Mouse (Mus musculus) cortical plate, adult 2 months (tissue): ENCODE data around the gene Nrcam. TPM values are rescaled to one million over a fixed set of nuclear protein-coding genes. Genes with fewer than 3 reads are reported as not detected.
A peak's percentile ranks its signal among the peaks of the same experiment; 100 is the strongest.
"Not testable (repeated sequence)": the region's sequence is repeated elsewhere in the genome, so short reads cannot be mapped to it uniquely, and the experiment has no call there.

Source experiments
- H3K27ac ChIP-seq: fragments of 200-500 bp; 2 replicates; pipeline ENCODE4 v1.5.1; 2012; ENCODE audit warnings: low read length, control low read depth, inconsistent platforms; ENCODE audit not compliant: insufficient read depth
- H3K4me1 ChIP-seq: fragments of 200-500 bp; 2 replicates; pipeline ENCODE4 v1.6.1; 2011; ENCODE audit warnings: low read length; ENCODE audit not compliant: control insufficient read depth, insufficient read depth
- H3K4me3 ChIP-seq: fragments of 200-500 bp; 2 replicates; pipeline ENCODE4 v1.5.1; 2011; ENCODE audit warnings: mild to moderate bottlenecking, low read length, control low read depth; ENCODE audit not compliant: insufficient read depth
- CTCF ChIP-seq: fragments of 200-500 bp; IDR thresholded peaks from 2 replicates; pipeline ENCODE4 v1.5.1; 2011; ENCODE audit warnings: mild to moderate bottlenecking, control low read depth, low read length; ENCODE audit not compliant: insufficient read depth; ENCODE audit errors: extremely low read depth
- POLR2A ChIP-seq: fragments of 200-500 bp; IDR thresholded peaks from 2 replicates; pipeline ENCODE4 v1.6.1; 2011; ENCODE audit warnings: mild to moderate bottlenecking, low read length, control low read depth; ENCODE audit not compliant: insufficient read depth; ENCODE audit errors: extremely low read depth
- polyA plus RNA-seq: library from polyadenylated mRNA; depleted of rRNA; stranded (reverse); fragments of >200 nt; gene quantifications from 2 replicates; pipeline ENCODE4 v1.2.3, GENCODE M21; 2012; rRNA removed

Gene Nrcam
- 178 and 188 TPM in 2 replicates for polyA plus RNA-seq

DNA sequence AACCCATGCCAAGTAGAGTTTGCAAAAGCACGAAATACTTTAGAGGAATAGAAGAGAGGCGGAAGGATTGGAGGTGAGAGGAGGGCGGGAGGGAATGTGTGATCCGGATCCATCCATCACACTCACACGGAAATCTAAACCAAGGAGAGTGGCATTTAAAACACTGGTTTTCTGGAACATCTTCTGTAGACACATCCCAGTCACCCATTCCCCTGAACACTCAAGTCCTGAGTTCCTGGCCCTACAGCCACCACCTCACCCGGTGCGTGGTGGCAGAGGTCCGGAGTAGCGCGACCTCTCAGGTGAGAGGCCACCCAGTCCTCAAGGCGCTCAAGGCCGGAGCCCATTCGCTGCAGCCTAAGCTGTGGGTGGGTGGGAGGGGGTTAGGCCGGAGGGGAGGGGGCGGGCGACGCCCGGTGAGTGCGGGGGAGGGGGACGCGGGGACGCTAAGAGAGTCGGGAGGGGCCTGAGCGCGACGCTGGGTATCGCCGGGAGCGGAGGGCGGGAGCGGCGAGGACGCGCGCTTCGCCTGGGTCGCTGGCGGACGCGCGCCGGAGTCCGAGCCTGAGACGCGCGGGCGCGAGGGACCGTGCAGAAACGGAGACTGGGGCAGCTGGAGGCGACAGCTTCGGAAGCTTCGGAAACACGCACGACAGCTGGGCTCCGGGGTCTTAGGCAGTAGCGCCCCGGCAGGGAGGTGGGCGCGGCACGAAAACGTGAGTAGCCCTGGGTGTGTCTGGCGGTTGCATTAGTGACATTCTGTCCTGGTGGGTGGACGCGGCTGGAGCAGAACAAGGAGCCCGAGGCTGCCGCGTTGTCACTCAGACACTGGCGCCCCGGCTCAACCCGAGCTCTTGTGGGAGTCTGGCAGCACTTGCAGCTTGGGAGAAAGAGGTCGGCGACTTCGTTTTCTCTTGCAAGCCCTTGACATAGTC, at the start of gene Nrcam:
Gene Nrcam (plus strand): TSS at position 505 of the 935 bp plus-strand sequence.
- Histone ChIP-seq H3K4me1 (peaks cover 2% of the 10 kb centered on the region; the same call in 1 of the 2 replicates), H3K27ac (peak within 1 kb of the TSS; percentile 91), H3K4me3 (peak within 1 kb of the TSS; percentile 90)
- TF ChIP-seq POLR2A (peak; percentile 75), CTCF (no peak)

- H3K4me3 ChIP-seq, H3K27ac ChIP-seq: not testable (repeated sequence)
Measured at GRCm38 (mm10) chr12:44280147-44280546, 48.5 kb upstream of the Nrcam start.

DNA sequence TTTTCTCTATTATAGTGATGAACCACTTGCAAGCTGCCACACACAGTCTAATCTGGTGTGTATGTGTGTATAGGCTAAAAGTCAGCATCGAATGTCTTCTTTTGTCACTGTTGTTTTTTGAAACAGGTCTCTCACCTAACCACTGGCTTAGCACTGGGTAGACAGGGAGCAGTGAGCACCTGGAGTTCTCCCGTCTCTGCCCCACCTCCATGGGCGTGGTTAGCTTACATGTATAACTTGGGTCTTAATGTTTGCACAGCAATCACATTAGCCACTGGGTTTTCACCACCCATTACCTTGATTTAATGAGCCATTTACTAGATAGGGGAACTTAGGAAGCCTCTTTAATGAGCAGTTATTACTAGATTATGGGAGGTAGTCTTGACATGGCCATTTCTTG, 47.2 kb upstream of the Nrcam start:
- no peak overlapping the region for H3K27ac ChIP-seq
- TF ChIP-seq POLR2A, result no peak
- no peak for TF ChIP-seq CTCF

More at GRCm38 (mm10) chr12:44280147-44280546, 48.5 kb upstream of the Nrcam start:
- H3K4me1 ChIP-seq, result not testable (repeated sequence)

GRCm38 (mm10) chr12:44283378-44283777, 45.3 kb upstream of the Nrcam start:
- TF ChIP-seq CTCF, result no peak
- no peak for TF ChIP-seq POLR2A
- H3K4me1 ChIP-seq, result peaks cover 2% of the 10 kb centered on the region
- H3K27ac ChIP-seq, result no peak overlapping the region
- no peak overlapping the region for H3K4me3 ChIP-seq

More for the DNA sequence above, 47.2 kb upstream of the Nrcam start:
- Histone ChIP-seq H3K4me3 (no peak overlapping the region), H3K4me1 (peaks cover 2% of the 10 kb centered on the region)

GRCm38 (mm10) chr12:44286992-44287391, 41.7 kb upstream of the Nrcam start:
- Histone ChIP-seq H3K4me3 (no peak overlapping the region), H3K4me1 (peaks cover 2% of the 10 kb centered on the region), H3K27ac (no peak overlapping the region)
- TF ChIP-seq CTCF, result no peak
- TF ChIP-seq POLR2A, result no peak

GRCm38 (mm10) chr12:44292281-44292680, 36.4 kb upstream of the Nrcam start:
- Histone ChIP-seq H3K4me3 (no peak overlapping the region), H3K4me1 (no peaks in the 10 kb centered on the region), H3K27ac (no peak overlapping the region)
- TF ChIP-seq POLR2A (no peak), CTCF (peak; percentile 36; the same call in 1 of the 2 replicates)

- TF ChIP-seq CTCF (no peak), POLR2A (no peak)
- H3K4me1 ChIP-seq, result no peaks in the 10 kb centered on the region; the same call in 1 of the 2 replicates
- H3K27ac ChIP-seq, result no peak overlapping the region
- no peak overlapping the region for H3K4me3 ChIP-seq
Measured at GRCm38 (mm10) chr12:44300793-44301192, 27.9 kb upstream of the Nrcam start.

DNA sequence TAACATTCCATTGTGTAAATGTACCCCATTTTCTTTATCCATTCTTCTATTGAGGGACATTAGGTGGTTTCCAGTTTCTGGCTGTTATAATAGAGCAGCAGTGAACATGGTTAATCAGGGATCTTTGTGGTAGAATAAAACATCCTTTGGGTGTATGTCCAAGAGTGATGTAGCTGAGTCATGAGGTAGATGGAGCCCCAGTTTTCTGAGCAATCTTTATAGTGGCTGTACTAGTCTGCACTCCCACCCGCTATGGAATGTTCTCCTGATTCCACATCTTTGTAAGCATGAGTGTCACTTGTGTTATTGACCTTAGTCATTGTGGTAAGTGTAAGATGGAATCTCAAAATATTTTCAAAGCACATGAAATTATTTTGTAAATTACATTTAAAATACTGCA, 24.7 kb upstream of the Nrcam start:
- no peak overlapping the region for H3K27ac ChIP-seq
- no peaks in the 10 kb centered on the region; the same call in 1 of the 2 replicates for H3K4me1 ChIP-seq
- TF ChIP-seq POLR2A, result no peak
- no peak for TF ChIP-seq CTCF
- no peak overlapping the region for H3K4me3 ChIP-seq

DNA sequence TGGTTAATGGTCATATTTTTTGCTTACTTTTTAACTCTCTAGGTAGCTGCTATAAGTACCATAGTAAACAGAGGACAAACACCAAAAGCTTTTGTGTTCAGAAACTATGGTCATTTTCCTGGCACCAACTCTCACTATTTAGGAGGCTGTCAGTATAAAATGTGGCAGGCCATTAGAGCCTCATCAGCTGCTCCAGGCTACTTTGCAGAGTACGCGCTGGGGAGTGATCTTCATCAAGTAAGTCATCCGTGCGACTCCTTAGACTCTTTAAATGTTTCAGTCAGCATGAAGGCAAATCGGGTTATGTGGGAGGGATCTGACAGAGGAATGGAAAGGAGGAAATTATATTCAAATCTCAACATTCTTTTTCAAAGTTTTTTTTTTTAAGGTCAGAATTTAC, 23.8 kb upstream of the Nrcam start:
- H3K4me3 ChIP-seq, result no peak overlapping the region
- no peaks in the 10 kb centered on the region; the same call in 1 of the 2 replicates for H3K4me1 ChIP-seq
- TF ChIP-seq POLR2A, result no peak
- TF ChIP-seq CTCF, result no peak
- H3K27ac ChIP-seq, result no peak overlapping the region

DNA sequence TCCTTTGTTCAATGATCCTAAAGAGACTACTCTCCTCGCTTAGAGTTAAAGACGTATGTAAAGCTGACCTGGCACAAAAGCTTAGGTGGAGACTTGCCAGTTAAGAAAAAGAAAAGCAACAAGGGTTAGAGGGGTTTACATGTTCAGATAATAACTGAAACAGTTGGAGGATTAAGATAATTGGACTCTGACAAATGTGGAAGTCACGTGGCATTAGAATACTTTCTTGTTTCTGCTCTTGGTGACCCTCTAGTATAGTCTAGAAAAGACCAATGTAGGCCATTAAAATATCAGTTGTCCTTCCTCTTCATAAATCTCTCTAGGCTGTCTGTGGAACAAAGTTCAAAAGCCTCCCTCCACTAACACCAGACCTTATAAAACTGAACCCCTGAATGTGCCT, 20.5 kb upstream of the Nrcam start:
- TF ChIP-seq POLR2A (no peak), CTCF (no peak)
- Histone ChIP-seq H3K27ac (no peak overlapping the region), H3K4me1 (no peaks in the 10 kb centered on the region; the same call in 1 of the 2 replicates), H3K4me3 (no peak overlapping the region)
